Mouse (Mus musculus) cerebellum, adult 11 months (tissue): ENCODE measurements around the gene Saal1.
"Not testable (repeated sequence)": the region's sequence is repeated elsewhere in the genome, so short reads cannot be mapped to it uniquely, and the experiment has no call there.

ENCODE experiments used
- DNase-seq: peaks from one replicate; pipeline ENCODE4 v3.0.0; 2022

Gene Saal1

DNA sequence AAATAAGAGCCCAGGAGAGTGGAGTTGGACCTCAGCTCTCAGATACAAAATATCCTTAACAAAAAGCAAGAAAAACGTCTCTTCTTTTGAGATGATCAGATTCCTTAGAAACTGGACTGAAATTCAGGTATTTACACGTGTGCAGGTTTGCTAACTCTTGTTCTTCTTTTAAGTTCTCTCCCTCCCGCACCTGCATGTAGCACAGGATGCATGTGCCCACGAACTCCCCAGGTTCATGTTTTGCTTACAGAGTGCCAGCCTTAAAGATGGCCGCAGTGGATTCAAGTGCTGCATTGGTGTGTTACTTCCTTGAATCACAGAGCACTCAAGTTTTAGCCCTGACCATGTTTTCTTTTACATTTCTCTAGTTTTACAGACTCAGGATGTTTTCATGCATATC, 23.7 kb downstream of the Saal1 start:
- DNase-seq: no peak

DNA sequence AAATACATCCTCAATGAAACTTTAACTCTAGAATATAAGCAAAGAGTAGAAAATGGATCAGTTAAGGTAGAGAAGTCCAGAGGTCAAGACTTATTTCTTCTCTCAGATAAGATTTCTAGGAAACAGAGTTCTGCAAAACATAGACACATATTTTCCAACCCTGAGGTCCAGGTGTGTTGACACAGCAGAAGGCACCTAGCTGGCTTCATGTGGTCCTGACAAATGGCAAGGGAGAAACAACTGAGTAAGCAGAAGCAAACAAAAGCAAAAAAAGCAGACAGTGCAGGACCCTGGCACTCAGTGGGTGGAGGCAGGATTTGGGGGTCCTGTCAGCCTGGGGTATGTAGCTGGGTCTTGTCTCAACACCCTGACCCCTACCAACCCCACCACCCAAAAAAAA, 29.7 kb downstream of the Saal1 start:
- no peak for DNase-seq

DNA sequence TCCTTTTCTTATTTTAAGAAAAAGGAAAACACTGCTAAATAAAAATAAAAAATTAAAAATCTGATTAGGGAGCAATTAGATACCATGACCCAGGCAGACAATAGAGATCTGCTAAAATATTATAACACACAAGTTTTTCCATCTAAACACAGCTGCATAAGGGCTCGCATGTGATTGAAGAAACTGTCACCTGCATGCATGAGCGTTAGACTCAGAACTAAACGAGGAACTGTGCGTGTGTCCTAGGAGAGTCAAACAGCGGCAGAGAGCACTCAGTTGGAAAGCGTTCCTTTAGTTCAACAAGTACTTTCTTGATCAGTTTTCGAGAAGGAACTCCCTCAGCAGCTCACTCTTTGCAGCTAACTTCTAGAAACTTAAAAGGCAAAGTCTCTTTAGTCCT, 31.4 kb downstream of the Saal1 start:
- not testable (repeated sequence) for DNase-seq

- DNase-seq: no peak
Observed at GRCm38 (mm10) chr7:46678417-46678816, 32.1 kb downstream of the Saal1 start.

- peak; percentile 55 for DNase-seq
Observed at GRCm38 (mm10) chr7:46676808-46677360, 33.6 kb downstream of the Saal1 start.

DNA sequence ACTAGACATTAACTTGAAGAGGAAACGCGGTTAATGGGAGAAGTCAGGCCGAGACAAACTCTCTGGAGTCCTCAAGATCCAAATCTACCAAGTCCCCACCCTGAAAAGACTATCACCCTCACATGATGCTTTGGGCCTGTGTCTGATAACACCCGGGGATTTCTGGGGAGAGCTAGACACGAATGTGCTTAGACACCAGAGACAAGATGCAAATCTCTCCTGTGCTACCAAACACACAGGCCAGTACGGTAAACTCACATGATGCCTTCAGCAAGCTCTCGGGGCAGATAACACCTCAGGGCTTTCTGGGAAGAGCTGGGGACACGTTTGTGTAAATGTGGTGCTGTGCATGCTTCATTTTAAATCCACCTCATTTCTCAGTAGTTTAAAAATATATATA, 34.6 kb downstream of the Saal1 start:
- no peak for DNase-seq

DNA sequence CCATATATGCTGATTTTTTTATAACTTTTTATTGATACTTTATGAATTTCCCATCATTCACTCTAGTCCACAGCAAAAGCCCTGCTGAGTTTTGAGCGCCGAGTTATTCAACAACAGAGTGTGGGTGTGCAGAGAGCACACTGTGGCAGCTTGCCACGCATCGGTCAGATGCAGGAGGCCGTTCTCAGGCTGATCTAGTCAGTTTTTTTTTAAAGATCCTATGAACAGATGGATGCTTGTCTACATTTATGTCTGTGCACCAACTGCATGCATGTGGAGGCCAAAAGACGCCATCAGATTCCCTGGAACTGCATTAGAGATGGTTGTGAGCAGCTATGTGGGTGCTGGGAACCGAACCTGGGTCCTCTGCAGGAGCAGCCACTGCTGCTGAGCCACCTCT, 35.4 kb downstream of the Saal1 start:
- DNase-seq: no peak

DNA sequence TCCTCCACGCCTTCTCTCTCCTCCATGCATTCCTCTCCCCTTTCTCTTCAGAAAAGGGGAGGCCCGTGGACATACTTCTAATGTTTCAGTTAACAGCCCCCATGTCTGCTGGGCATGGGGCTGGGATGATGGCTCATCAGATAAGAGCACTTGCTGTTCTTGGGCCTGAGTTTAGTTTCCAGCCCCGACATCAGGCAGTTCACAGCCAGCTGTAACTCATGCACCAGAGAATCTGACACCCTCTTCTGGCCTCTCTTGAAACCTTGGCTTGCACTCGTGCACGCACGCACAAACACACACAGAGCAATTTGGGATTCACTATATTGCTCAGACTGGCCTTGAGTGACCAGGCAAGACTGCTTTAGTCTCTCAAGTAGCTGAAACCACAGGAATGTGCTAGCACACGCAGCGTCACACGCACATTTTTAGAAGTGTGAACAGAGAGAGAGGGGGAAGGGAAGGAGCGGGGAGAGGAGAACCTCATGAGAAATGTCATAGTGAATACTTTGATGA, 38.3 kb downstream of the Saal1 start, which contains the start of gene Tph1:
TSS of gene Tph1 (minus strand) at position 378 of the 513 bp plus-strand sequence.
- DNase-seq: no peak

DNA sequence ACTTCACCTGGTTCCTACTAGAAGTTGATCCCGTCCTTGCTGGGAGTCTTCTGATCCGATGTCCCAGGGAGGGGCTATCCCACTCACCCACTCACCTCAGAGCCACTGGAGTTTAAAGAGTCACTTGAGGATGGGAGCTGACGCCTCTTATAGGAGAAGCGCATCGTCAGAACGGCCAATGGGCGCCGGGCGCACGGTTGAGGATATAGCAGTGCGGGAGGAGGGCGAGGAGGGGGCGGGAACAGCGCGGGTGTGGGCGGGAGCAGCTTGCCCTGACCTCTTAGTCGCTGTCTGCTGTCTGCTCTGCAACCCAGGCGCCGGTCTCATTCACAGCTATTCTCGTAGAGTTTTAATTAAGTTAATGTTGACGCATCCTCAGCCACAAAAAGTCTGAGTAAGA, 43.2 kb downstream of the Saal1 start:
- DNase-seq: no peak

DNA sequence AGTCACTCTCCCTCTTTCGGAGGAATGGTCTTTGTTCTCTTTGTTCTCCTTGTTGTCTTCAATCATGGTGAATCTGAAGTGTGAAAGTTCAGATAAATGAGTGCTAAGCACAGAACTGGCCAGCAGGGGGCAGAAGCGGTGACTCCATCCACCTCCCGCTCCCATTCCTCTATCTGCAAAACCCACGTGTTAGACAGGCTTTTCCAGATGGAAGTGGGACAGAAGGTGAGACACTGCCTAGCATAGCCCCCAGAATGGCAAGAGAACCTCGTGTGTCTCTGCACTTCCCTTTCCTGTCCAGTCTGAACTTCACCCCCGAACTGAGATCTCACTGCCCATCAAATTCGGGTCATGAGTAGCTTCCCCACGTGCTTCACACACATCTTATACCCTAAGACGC, 45.2 kb downstream of the Saal1 start:
- peak; percentile 36 for DNase-seq

- no peak for DNase-seq
Observed at GRCm38 (mm10) chr7:46661591-46662090, 48.8 kb downstream of the Saal1 start.

DNA sequence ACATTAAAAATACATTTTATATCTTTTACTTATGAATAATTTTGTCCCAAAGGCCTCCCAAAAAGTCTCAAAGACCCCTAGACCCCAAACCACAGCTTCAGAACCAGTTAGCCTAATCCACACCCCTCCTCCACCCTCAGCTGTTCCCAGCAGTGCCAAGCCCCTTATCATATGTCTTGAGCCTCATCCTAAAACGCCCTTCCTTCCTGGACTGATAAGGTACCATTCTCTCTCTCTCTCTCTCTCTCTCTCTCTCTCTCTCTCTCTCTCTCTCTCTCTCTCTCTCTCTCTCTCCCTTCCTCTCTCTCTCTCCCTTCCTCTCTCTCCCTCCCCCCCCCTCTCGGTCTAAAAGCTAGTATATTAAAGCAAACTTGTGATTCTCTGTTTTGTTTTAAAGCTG, 58.2 kb downstream of the Saal1 start:
- DNase-seq: no peak

DNA sequence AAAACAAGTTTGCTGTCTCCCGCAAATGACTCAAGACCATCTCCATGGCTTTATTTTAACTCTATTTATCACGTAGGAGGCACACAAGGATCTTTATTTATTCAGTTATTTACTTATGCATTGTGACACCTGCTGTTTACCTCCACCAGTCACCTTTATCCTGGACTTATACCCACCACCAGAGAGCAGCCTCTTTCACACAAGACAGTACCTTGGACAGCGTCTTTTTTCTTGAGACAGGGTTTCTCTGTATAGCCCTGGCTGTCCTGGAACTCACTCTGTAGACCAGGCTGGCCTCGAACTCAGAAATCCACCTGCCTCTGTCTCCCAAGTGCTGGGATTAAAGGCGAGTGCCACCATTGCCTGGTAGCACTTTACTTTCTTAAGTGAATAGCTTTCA, 60.2 kb downstream of the Saal1 start:
- DNase-seq: not testable (repeated sequence)

GRCm38 (mm10) chr7:46648431-46649140, 61.9 kb downstream of the Saal1 start:
- no peak for DNase-seq

DNA sequence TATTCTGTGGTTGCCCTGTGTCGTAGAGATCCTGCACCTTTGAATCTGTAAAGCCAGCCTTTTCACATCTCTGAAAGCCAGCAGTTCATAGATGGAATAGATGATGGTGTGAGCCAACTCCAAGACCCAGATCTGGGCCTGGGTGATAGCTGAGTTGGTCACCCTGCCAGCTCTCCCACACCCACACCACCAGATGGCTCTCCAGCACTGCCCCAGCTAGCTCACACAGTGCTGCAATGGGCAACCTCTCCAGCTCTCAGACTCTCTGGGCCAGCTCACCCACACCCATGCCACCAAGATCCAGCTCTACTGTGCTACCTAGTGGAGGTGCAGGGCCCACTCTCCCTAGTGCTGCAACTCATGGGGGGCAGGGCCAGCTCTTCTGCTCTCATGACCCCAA, 67.3 kb downstream of the Saal1 start:
- DNase-seq: peak; percentile 69

GRCm38 (mm10) chr7:46640062-46640461, 70.4 kb downstream of the Saal1 start:
- DNase-seq: no peak

GRCm38 (mm10) chr7:46639692-46640031, 70.8 kb downstream of the Saal1 start, which contains the start of gene Sergef:
TSS of gene Sergef (minus strand) at chr7:46639807.
- DNase-seq: peak; percentile 92

GRCm38 (mm10) chr7:46638889-46639691, 71.4 kb downstream of the Saal1 start:
- DNase-seq: no peak
